Mouse (Mus musculus) bone marrow, adult 2 months (tissue): Measurements from ENCODE around the gene Mfn2. TPM values are rescaled to one million over a fixed set of nuclear protein-coding genes. Genes with fewer than 3 reads are reported as not detected.

Experiments used
- H3K27ac ChIP-seq: fragments of 200-500 bp; 2 replicates; pipeline ENCODE4 v1.5.1; 2012; ENCODE audit warnings: low read depth, mild to moderate bottlenecking, control low read depth, inconsistent platforms, low read length; ENCODE audit not compliant: control insufficient read depth, poor library complexity, insufficient read depth
- H3K4me1 ChIP-seq: fragments of 200-500 bp; 2 replicates; pipeline ENCODE4 v1.6.1; 2011; ENCODE audit warnings: low read length; ENCODE audit not compliant: control insufficient read depth, insufficient read depth
- H3K4me3 ChIP-seq: fragments of 200-500 bp; replicated peaks from 2 replicates; pipeline ENCODE3; 2011; ENCODE audit warnings: mild to moderate bottlenecking, low read depth, low read length, control low read depth; ENCODE audit not compliant: control insufficient read depth
- CTCF ChIP-seq: fragments of 200-500 bp; IDR thresholded peaks from 2 replicates; pipeline ENCODE4 v1.5.1; 2011; ENCODE audit warnings: low read length, control low read depth; ENCODE audit not compliant: control insufficient read depth, insufficient read depth
- POLR2A ChIP-seq: fragments of 200-500 bp; IDR thresholded peaks from 2 replicates; pipeline ENCODE4 v1.6.1; 2011; ENCODE audit warnings: low read depth, mild to moderate bottlenecking, control low read depth, low read length, borderline replicate concordance; ENCODE audit not compliant: control insufficient read depth
- WGBS: fragments of 180-500 bp; shearing (Covaris S2); methylation state at CpG from one replicate; pipeline ENCODE4 v1.1.7; 2018; 5-methylcytosine and 5-hydroxymethylcytosine counted together
- polyA plus RNA-seq: library from polyadenylated mRNA; stranded (reverse); fragments of >200 nt; gene quantifications from 2 replicates; pipeline ENCODE4 v1.2.4, GENCODE M21; 2011; ENCODE audit warnings: low replicate concordance; ENCODE audit not compliant: missing spikeins, insufficient read depth, insufficient read length

The Mfn2 gene
- polyA plus RNA-seq, 1 experiment: 23.5 TPM

- TF ChIP-seq CTCF: no peak
- no peak for TF ChIP-seq POLR2A
- Histone ChIP-seq H3K4me1 (peaks cover 6% of the 10 kb centered on the region), H3K27ac (no peak overlapping the region; the same call in 1 of the 2 replicates), H3K4me3 (peak overlapping the region; percentile 6)
- 86% methylated on average over 12 of the region's 12 CpGs for WGBS
Observed at GRCm38 (mm10) chr4:147902906-147903500, 1.5 kb downstream of the Mfn2 start.

DNA sequence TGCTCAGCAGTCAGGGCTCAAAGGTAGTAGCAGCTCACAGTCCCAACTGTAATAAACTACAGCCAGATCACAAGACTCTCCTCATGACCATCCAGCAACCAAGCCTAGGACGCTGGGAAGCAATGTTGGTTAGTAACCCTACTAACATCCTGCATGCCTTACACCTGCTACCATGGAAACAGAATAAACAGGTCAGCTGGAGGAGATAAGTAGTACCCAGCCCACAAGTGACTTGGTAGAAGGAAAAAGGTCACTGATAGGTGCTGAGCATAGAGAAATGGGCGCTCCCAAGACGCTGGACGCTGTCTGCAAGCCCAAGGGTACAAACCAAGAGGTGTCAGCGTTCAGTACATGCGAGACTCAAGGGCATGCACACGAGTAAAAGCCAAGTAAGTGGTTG, 4.1 kb downstream of the Mfn2 start:
- Histone ChIP-seq H3K4me1 (peaks cover 6% of the 10 kb centered on the region), H3K27ac (no peak overlapping the region), H3K4me3 (no peak overlapping the region)
- 88% methylated on average over 7 of the region's 7 CpGs for WGBS
- no peak for TF ChIP-seq POLR2A
- no peak for TF ChIP-seq CTCF

DNA sequence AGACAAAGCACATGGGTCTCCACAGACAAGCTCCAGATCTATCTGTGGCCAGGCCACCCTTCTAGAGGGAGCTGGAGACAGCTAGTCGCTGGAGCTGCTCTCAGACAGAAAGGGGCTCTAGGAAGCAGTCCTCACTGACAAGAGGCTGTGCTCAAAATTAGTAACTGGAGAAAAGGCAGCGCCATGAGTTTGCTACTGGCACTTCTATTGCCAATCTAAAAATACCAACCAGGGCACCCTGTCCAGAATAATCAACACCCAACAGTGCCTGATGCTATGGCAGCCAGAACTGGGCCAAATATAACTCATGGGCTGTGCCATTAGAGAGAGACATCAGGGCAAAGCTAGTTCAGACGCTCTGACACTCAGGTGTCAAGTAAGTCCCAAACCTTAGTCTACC, 7.2 kb downstream of the Mfn2 start:
- WGBS: 80% methylated on average over 3 of the region's 3 CpGs
- H3K4me3 ChIP-seq: no peak overlapping the region
- TF ChIP-seq CTCF: no peak
- TF ChIP-seq POLR2A: no peak
- H3K27ac ChIP-seq: no peak overlapping the region
- no peaks in the 10 kb centered on the region for H3K4me1 ChIP-seq

DNA sequence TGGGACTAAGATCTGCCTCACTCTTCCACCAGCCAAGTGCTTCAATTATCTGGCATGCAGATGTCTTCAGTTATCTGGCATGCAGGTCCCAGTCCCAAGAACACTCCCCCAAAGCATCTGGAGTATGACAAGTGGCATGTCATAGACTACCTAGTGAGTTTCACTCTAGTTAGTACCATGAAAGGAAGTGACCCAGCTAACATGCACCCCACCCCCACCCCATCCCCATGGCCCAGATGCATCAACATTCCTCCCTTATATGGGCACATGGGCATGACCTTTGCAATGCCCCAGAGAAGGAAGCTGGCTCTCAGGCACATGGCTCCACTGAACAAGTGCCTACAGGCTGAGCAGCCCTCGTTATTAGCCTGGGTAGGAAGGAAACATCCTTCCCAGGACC, 8.1 kb downstream of the Mfn2 start:
- no peaks in the 10 kb centered on the region for H3K4me1 ChIP-seq
- WGBS: 15% methylated on average over 1 of the region's 1 CpGs
- no peak overlapping the region for H3K27ac ChIP-seq
- H3K4me3 ChIP-seq: no peak overlapping the region
- TF ChIP-seq POLR2A (no peak), CTCF (no peak)

GRCm38 (mm10) chr4:147895815-147896330, 8.6 kb downstream of the Mfn2 start:
- no peak overlapping the region for H3K27ac ChIP-seq
- no peaks in the 10 kb centered on the region for H3K4me1 ChIP-seq
- 70% methylated on average over 4 of the region's 4 CpGs for WGBS
- H3K4me3 ChIP-seq: no peak overlapping the region
- TF ChIP-seq POLR2A (no peak), CTCF (no peak)

DNA sequence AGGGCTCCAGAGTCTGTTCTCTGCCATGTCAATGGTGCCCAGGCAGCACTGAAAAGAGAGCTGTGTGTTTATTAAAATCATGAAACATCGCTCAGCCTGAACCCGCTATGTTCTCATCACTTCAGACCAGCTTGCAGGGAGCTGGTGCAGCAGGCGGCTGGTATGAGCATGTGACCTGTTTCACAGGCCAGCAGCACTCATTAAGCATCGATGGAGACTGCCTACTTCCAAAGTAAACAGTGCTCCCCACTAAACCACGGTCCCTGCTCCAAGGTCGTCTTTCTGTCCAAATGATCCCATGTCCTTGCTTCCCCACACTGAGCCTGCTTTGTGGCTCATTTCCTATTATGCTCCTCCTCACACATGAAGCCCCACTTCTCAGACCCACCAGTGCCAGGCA, 14.2 kb downstream of the Mfn2 start:
- 90% methylated on average over 6 of the region's 6 CpGs for WGBS
- H3K4me3 ChIP-seq: no peak overlapping the region
- TF ChIP-seq CTCF: no peak
- TF ChIP-seq POLR2A: no peak
- H3K27ac ChIP-seq: no peak overlapping the region
- H3K4me1 ChIP-seq: no peaks in the 10 kb centered on the region

DNA sequence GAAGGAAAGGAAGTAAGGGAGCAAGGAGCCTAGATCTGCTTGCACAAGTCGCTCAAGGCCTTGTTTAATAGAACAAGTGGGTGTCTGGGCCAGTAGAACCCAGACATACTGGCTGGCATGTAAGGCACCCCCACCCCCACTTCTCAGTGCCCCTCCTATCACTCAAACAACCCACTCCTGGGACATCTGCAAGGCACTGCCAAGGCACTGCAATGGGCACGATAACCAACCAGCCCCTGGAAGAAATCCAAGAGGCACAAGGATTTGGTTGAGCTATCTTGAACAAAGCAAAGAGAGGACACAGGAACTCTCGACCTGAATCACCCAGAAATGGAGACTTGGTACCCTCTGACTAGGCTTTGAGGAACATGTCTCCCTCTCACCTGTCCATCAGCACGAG, 16.3 kb downstream of the Mfn2 start:
- H3K4me3 ChIP-seq: no peak overlapping the region
- H3K27ac ChIP-seq: no peak overlapping the region
- H3K4me1 ChIP-seq: no peaks in the 10 kb centered on the region
- 76% methylated on average over 4 of the region's 4 CpGs for WGBS
- TF ChIP-seq CTCF: no peak
- no peak for TF ChIP-seq POLR2A

DNA sequence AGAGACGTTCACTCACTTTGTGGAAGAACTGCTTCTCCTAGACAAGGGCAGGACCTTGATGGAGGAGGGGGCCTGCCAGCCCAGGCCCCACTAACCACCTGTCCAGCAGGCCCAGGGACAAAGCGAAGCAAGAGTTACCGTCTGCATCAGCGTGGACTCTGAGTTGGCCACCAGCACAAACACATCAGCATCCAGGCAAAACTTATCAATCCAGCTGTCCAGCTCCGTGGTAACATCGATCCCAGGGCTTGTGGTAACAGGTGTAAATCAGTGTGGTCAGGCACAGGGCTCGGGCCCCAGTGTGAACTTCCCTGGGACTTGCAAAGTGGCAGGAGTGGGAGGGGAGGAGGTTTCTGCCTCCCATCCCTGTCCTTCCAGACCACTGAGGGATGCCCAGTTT, 17.2 kb downstream of the Mfn2 start:
- Histone ChIP-seq H3K27ac (no peak overlapping the region), H3K4me1 (no peaks in the 10 kb centered on the region), H3K4me3 (no peak overlapping the region)
- 87% methylated on average over 7 of the region's 7 CpGs for WGBS
- TF ChIP-seq POLR2A (no peak), CTCF (no peak)

GRCm38 (mm10) chr4:147886158-147886557, 18.3 kb downstream of the Mfn2 start:
- Histone ChIP-seq H3K27ac (no peak overlapping the region), H3K4me1 (no peaks in the 10 kb centered on the region), H3K4me3 (no peak overlapping the region)
- TF ChIP-seq POLR2A (no peak), CTCF (no peak)
- 92% methylated on average over 12 of the region's 12 CpGs for WGBS

DNA sequence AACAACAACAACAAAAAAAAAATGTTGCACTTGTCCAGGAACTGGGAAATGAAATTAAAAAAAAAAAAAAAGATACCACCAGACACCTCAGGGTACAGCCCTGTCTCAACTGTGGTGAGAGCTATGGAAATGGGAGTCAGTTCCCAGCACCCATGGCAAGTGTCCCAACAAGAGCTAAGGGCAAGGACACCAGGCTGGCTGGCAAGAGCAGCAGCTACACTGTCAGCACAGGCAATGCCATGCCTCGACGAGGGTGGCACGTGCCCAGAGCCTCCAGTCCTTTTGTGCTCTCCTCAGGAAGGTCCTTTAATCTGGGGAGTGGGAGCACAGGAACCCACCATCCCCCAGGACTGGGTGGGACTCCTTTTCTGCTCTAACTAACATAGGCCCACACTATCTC, 20.4 kb downstream of the Mfn2 start:
- WGBS: 90% methylated on average over 3 of the region's 3 CpGs
- no peak overlapping the region for H3K27ac ChIP-seq
- H3K4me3 ChIP-seq: no peak overlapping the region
- TF ChIP-seq CTCF (no peak), POLR2A (no peak)
- H3K4me1 ChIP-seq: no peaks in the 10 kb centered on the region
